Mouse (Mus musculus): ENCODE data around the gene Pacsin2.

- TF ChIP-seq CTCF (IDR thresholded peaks at IDR 0.05; ENCODE audit: low read depth, low read length) (no peak), POLR2A (IDR thresholded peaks at IDR 0.05; ENCODE audit: extremely low read depth, insufficient read depth, low read length) (no peak)
Measured at GRCm38 (mm10) chr15:83427294-83428163, 36.9 kb downstream of the Pacsin2 start.
